Mouse (Mus musculus): Measurements from ENCODE around the gene Clpsl2. TPM values are rescaled to one million over a fixed set of nuclear protein-coding genes. Genes with fewer than 3 reads are reported as not detected.

The Clpsl2 gene
- total and polyA plus RNA-seq, 3 experiments: not detected

GRCm38 (mm10) chr17:28600780-28601179, 51.6 kb downstream of the Clpsl2 start:
- Histone ChIP-seq H3K27ac (no peak overlapping the region), H3K79me2 (replicated peaks; ENCODE audit: control insufficient read depth, insufficient read depth, low read length) (no peaks in the 10 kb centered on the region), H3K36me3 (ENCODE audit: control insufficient read depth, insufficient read depth, low read length) (no peaks in the 10 kb centered on the region), H3K4me1 (ENCODE audit: control insufficient read depth, insufficient read depth, low read length) (no peaks in the 10 kb centered on the region), H3K4me3 (no peak overlapping the region), H3K9ac (ENCODE audit: low read depth, low read length) (no peak overlapping the region), H3K27me3 (ENCODE audit: control insufficient read depth, insufficient read depth, low read length) (no peaks in the 10 kb centered on the region)
- no peak for DNase-seq
- intact Hi-C loops (cut with DNase I): no loop called here
- TF ChIP-seq POLR2A (IDR thresholded peaks at IDR 0.05; ENCODE audit: insufficient read depth, low read depth, low read length): no peak
- TF ChIP-seq CTCF (IDR thresholded peaks at IDR 0.05): no peak
- TF ChIP-seq EP300 (IDR thresholded peaks at IDR 0.05; ENCODE audit: insufficient read depth, low read depth, low read length): no peak
- WGBS: 76% methylated on average over 5 of the region's 5 CpGs

GRCm38 (mm10) chr17:28601557-28602250, 52.5 kb downstream of the Clpsl2 start:
- TF ChIP-seq CTCF (IDR thresholded peaks at IDR 0.05): no peak
- TF ChIP-seq POLR2A (IDR thresholded peaks at IDR 0.05; ENCODE audit: insufficient read depth, low read depth, low read length): no peak
- no peak for TF ChIP-seq EP300 (IDR thresholded peaks at IDR 0.05; ENCODE audit: insufficient read depth, low read depth, low read length)
- no peaks in the 10 kb centered on the region for H3K79me2 ChIP-seq (replicated peaks; ENCODE audit: control insufficient read depth, insufficient read depth, low read length)
- no peaks in the 10 kb centered on the region for H3K4me1 ChIP-seq (ENCODE audit: control insufficient read depth, insufficient read depth, low read length)
- no peak overlapping the region for H3K9ac ChIP-seq (ENCODE audit: low read depth, low read length)
- H3K4me3 ChIP-seq: no peak overlapping the region
- no peaks in the 10 kb centered on the region for H3K36me3 ChIP-seq (ENCODE audit: control insufficient read depth, insufficient read depth, low read length)
- no peaks in the 10 kb centered on the region for H3K27me3 ChIP-seq (ENCODE audit: control insufficient read depth, insufficient read depth, low read length)
- no peak for DNase-seq
- no peak overlapping the region for H3K27ac ChIP-seq
- intact Hi-C loops (cut with DNase I): no loop called here
- 91% methylated on average over 9 of the region's 9 CpGs for WGBS

Small RNAs within 50 kb of the gene (microRNA-seq; reads per million reads assigned to microRNA genes)
- 0 reads per million in 2 experiments for gene Gm25195
- gene Mir6969: 0 reads per million in 2 experiments

Other genes starting within 250 kb of the Clpsl2 start
- gene Fance, start 235.9 kb upstream of the Clpsl2 start, total RNA-seq (2021): 10 to 100 TPM; 11.2 to 12.0 TPM
- gene Fance, start 235.9 kb upstream of the Clpsl2 start, polyA plus RNA-seq (2012; rRNA removed): 7.4 and 11.8 TPM in 2 replicates
- gene Rpl10a, start 220.9 kb upstream of the Clpsl2 start, total RNA-seq (2021): 100 to 1,000 TPM; 360 to 417 TPM
- gene Rpl10a, start 220.9 kb upstream of the Clpsl2 start, polyA plus RNA-seq (2012; rRNA removed): 634 and 1,197 TPM in 2 replicates
- 10 to 100 TPM; 12.7 to 13.7 TPM for gene Tead3, start 198.6 kb upstream of the Clpsl2 start, total RNA-seq (2021)
- gene Tead3, start 198.6 kb upstream of the Clpsl2 start, polyA plus RNA-seq (2012; rRNA removed): 20.2 and 21.2 TPM in 2 replicates
- not detected for gene Tulp1, start 184.2 kb upstream of the Clpsl2 start, total RNA-seq (2021)
- gene Tulp1, start 184.2 kb upstream of the Clpsl2 start, polyA plus RNA-seq (2012; rRNA removed): 0.38 TPM in 1 of 2 replicates, not detected in the other
- 10 to 100 TPM; 63.3 to 70.2 TPM for gene Fkbp5, start 31.9 kb upstream of the Clpsl2 start, total RNA-seq (2021)
- 7.8 and 8.5 TPM in 2 replicates for gene Fkbp5, start 31.9 kb upstream of the Clpsl2 start, polyA plus RNA-seq (2012; rRNA removed)
- gene Armc12, start 18.6 kb upstream of the Clpsl2 start, total RNA-seq (2021): not detected
- 0.33 and 0.47 TPM in 2 replicates for gene Armc12, start 18.6 kb upstream of the Clpsl2 start, polyA plus RNA-seq (2012; rRNA removed)
- not detected for gene Clps, start 11.4 kb downstream of the Clpsl2 start, total RNA-seq (2021)
- gene Clps, start 11.4 kb downstream of the Clpsl2 start, polyA plus RNA-seq (2012; rRNA removed): 0.90 and 2.0 TPM in 2 replicates
- gene Lhfpl5, start 26.2 kb downstream of the Clpsl2 start, total RNA-seq (2021): not detected
- gene Lhfpl5, start 26.2 kb downstream of the Clpsl2 start, polyA plus RNA-seq (2012; rRNA removed): 0.18 and 0.20 TPM in 2 replicates
- 10 to 100 TPM; 32.1 to 32.6 TPM for gene Srpk1, start 73.3 kb downstream of the Clpsl2 start, total RNA-seq (2021)
- gene Srpk1, start 73.3 kb downstream of the Clpsl2 start, polyA plus RNA-seq (2012; rRNA removed): 11.9 and 19.6 TPM in 2 replicates
- gene Slc26a8, start 140.8 kb downstream of the Clpsl2 start, total RNA-seq (2021): under 1 TPM; 0.26 to 0.70 TPM
- gene Slc26a8, start 140.8 kb downstream of the Clpsl2 start, polyA plus RNA-seq (2012; rRNA removed): 0.73 and 1.3 TPM in 2 replicates
- gene Mapk14, start 141.9 kb downstream of the Clpsl2 start, total RNA-seq (2021): 10 to 100 TPM; 50.1 to 52.8 TPM
- gene Mapk14, start 141.9 kb downstream of the Clpsl2 start, polyA plus RNA-seq (2012; rRNA removed): 51.3 and 95.3 TPM in 2 replicates
- under 1 TPM in 1 of 2 experiments, not detected in 1; 0.52 TPM for gene AC170998.1, start 176.7 kb downstream of the Clpsl2 start, total RNA-seq (2021)
- 0.27 TPM in 1 of 2 replicates, not detected in the other for gene AC170998.1, start 176.7 kb downstream of the Clpsl2 start, polyA plus RNA-seq (2012; rRNA removed)
- gene Mapk13, start 219.9 kb downstream of the Clpsl2 start, total RNA-seq (2021): under 1 TPM; 0.48 to 0.52 TPM
- 0.38 and 0.78 TPM in 2 replicates for gene Mapk13, start 219.9 kb downstream of the Clpsl2 start, polyA plus RNA-seq (2012; rRNA removed)

Measured in heart, adult 2 months (tissue).